Mouse (Mus musculus): ENCODE measurements around the gene En2.

DNA sequence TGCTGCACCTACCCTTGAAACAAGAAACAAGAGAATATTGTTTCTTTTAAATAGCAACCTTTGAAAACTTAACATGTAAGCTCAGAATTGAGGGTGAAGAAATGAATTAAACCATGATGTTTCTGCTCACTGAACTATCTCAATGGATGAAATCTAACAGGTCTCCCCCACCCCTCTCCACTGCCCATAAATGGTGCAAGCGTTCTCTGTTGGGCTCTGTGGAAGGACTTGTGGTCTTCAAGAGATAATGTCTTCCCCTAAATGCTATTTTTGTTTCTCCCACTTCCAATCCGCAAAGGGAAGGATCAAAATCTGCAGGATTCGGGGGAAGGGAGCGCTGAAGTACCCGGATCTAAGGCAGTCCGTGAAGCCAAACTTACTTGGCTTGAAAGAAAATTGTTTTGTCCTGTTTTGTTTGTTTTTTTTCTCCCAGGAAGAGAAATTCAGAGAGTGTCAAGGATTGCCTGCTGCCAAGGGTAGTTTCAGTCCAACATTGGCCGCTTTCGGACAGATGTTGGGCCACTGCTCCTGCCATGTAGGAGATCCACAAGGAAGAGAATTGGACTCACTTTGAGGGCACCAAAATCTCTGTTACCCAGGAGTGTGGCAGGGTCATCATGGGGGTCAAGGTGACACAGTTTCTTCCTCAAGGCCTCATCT, 6.9 kb downstream of the En2 start:
- TF ChIP-seq CTCF (IDR thresholded peaks at IDR 0.05; ENCODE audit: borderline replicate concordance, control insufficient read depth, extremely low read depth, insufficient read depth, low read length, poor library complexity) (no peak), POLR2A (IDR thresholded peaks at IDR 0.05; ENCODE audit: control insufficient read depth, extremely low read depth, insufficient read depth, low read length, poor library complexity) (no peak)
